Mouse (Mus musculus): ENCODE data around the gene Zfp36l1. TPM values are rescaled to one million over a fixed set of nuclear protein-coding genes. Genes with fewer than 3 reads are reported as not detected.

The Zfp36l1 gene
- polyA plus RNA-seq, 1 experiment from 2014 or later = 149 TPM

DNA sequence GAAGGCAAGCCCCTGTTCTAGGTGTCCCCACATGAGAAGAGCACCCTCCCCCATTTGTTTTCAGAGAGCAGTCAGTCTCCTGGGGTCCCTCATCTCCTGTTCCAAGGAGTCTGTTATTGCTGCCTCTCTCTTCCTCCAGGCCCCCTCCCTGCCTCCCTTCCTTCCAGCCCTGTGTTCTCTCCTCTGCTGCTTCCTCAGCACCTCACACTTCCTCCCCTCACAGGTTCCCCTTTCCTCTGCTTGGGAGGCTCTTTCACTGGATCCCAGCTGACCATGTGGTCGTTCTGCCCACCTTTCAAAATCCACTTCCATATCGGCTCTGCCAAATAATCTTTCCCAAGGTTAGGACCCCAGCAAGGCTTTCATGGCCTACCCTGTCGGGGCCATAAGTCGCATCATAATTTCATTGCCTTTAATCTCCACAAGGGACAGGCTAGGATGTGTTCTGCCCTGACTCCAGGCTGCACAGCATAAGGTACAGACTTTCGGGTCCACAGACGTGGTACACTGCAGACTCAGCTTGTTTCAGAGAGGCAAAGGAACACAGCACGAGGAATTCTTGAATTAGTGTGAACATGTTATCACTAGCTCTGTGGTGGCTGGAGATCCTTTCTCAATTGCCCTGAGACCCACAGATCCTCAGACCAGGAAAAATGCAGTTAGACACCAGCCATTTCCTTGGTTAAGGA, 29.5 kb downstream of the Zfp36l1 start:
- peak overlapping the region; percentile 49; the same call in 1 of the 2 replicates for H3K27ac ChIP-seq
- no peak overlapping the region for H3K4me2 ChIP-seq
- H3K9me3 ChIP-seq = no peaks in the 10 kb centered on the region
- H3K4me1 ChIP-seq = peaks cover 41% of the 10 kb centered on the region
- no peak for ATAC-seq (ENCODE audit: insufficient number of reproducible peaks, insufficient read depth, low FRiP score, low TSS enrichment, low read depth)
- 63% methylated on average over 7 of the region's 7 CpGs for WGBS
- no peaks in the 10 kb centered on the region for H3K36me3 ChIP-seq
- H3K4me3 ChIP-seq = no peak overlapping the region
- no peak overlapping the region for H3K9ac ChIP-seq
- no peaks in the 10 kb centered on the region for H3K27me3 ChIP-seq

DNA sequence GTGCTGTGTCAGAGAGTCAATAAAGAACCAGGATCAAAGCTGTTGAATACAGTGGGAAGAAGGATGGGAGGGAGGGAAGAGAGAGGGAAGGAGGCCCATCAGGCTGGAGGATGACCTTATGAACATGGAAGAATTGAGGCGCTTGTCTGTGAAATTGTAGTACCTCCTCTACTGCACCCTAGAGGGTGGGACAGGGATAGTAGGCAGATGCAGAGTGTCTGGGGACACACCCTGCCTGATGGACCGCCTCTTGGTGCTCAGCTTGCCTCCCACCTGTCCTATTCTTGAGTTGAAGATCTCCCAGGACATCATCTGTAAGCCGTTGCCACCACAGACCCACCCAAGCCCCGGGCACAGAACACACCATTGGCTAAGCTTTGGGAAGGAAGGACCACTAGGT, 30.1 kb downstream of the Zfp36l1 start:
- ATAC-seq (ENCODE audit: insufficient number of reproducible peaks, insufficient read depth, low FRiP score, low TSS enrichment, low read depth) = no peak
- no peaks in the 10 kb centered on the region for H3K36me3 ChIP-seq
- no peak overlapping the region for H3K4me2 ChIP-seq
- H3K27me3 ChIP-seq = no peaks in the 10 kb centered on the region
- peaks cover 41% of the 10 kb centered on the region for H3K4me1 ChIP-seq
- no peak overlapping the region for H3K4me3 ChIP-seq
- H3K27ac ChIP-seq = no peak overlapping the region
- no peak overlapping the region for H3K9ac ChIP-seq
- WGBS = 89% methylated on average over 4 of the region's 4 CpGs
- H3K9me3 ChIP-seq = no peaks in the 10 kb centered on the region

DNA sequence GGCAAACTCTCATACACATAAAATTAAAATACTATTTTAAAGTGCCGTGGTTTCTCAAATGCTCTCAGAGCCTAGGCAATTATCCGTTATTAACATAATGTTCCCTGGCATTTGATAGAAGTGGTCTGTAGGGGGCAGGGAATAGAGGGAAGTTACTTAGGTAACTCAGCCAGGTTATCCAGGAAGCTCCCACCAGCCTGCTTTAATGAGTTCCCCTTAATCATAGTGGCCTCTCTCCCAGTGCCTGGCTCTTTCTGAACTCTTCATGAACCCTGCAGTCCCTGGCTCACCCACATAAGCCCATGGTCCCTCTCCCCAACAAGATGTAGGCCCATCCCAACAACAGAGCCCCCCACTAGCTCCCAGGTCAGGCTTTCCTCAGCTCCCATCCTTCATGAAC, 31.4 kb downstream of the Zfp36l1 start:
- no peak overlapping the region for H3K9ac ChIP-seq
- peaks cover 41% of the 10 kb centered on the region for H3K4me1 ChIP-seq
- no peaks in the 10 kb centered on the region for H3K9me3 ChIP-seq
- H3K4me3 ChIP-seq = no peak overlapping the region
- ATAC-seq (ENCODE audit: insufficient number of reproducible peaks, insufficient read depth, low FRiP score, low TSS enrichment, low read depth) = no peak
- no peaks in the 10 kb centered on the region for H3K27me3 ChIP-seq
- H3K4me2 ChIP-seq = no peak overlapping the region
- no peak overlapping the region for H3K27ac ChIP-seq
- WGBS = 55% methylated on average over 2 of the region's 2 CpGs
- H3K36me3 ChIP-seq = no peaks in the 10 kb centered on the region

DNA sequence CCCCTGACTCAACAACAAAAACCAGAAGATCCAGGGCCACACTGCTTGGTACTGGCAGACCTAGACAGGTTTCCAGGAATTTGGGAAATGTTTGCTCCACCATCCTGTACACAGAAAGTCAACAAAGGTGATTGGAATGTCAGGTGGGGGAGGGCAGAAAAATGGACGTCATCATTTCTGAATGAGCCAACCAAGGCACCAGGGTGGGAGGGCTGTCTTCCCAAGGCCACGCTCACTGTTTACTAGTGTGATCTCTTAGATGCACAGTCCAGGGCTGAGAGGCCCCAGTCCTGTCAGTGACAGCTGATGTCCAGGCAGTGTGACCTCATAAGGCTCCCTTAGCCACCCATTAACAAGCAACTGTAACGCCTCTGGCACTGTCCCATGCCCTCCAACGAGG, 32.9 kb downstream of the Zfp36l1 start:
- ATAC-seq (ENCODE audit: insufficient number of reproducible peaks, insufficient read depth, low FRiP score, low TSS enrichment, low read depth) = no peak
- WGBS = 83% methylated on average over 4 of the region's 4 CpGs
- Histone ChIP-seq H3K9ac (no peak overlapping the region), H3K36me3 (no peaks in the 10 kb centered on the region), H3K27ac (no peak overlapping the region), H3K9me3 (no peaks in the 10 kb centered on the region), H3K27me3 (no peaks in the 10 kb centered on the region), H3K4me3 (no peak overlapping the region), H3K4me1 (peaks cover 35% of the 10 kb centered on the region), H3K4me2 (no peak overlapping the region)

DNA sequence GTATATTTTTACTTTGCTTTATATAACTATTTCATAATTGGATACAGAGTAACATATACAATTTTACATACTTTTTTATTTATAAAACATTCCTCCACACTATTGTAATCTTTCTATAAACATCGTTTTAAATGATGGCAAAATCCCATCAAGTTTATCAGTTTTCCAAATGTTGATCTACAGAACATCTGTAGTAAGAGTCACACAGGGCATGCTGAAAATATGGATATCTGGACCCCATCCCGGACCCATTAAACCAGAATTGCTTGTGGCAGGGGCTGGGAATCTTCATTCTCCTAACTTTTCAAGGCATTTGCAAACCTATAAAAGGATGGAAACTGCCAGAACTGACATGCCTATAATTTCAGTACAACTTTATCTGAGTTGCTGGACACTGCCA, 38.5 kb downstream of the Zfp36l1 start:
- Histone ChIP-seq H3K4me1 (peaks cover 4% of the 10 kb centered on the region; the same call in 1 of the 2 replicates), H3K27me3 (no peaks in the 10 kb centered on the region), H3K27ac (no peak overlapping the region), H3K4me2 (no peak overlapping the region), H3K9ac (no peak overlapping the region), H3K9me3 (no peaks in the 10 kb centered on the region), H3K36me3 (no peaks in the 10 kb centered on the region), H3K4me3 (no peak overlapping the region)
- 59% methylated on average over 2 of the region's 2 CpGs for WGBS
- no peak for ATAC-seq (ENCODE audit: insufficient number of reproducible peaks, insufficient read depth, low FRiP score, low TSS enrichment, low read depth)

DNA sequence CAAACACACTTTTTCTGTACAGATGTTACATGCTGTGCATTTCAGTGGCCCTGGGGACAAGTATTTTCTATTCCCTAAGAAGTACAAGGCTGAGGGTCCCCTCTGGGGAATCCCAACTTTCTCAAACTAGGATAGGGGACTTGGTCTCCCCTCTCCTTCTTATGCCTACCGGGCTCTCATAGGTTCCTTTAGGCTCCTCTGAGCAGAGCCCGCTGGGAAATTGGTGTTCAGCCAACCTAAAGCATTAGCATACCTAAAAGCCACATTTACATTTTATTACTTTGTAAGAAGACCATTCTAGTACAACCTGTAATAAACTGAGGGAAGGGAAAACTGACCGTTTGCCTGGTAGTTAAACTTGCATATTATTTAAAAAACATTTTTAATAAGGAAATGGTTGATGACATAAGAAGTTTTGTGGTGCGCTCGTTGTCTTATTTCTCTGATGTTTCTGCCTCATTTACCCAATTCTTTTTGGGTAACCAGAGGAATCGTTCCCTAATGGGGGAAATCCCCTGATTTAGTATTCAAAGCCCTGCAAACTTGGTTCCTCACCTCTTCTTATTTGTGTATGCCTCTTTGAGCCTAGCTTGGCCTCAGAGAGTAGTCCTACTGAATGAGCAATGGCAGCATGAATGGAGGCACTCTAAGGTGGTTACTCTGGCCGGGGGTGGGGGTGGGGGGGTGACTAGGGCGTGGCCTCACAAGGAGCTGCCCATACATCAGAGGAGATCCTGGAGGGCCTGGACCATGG, 42.1 kb downstream of the Zfp36l1 start:
- Histone ChIP-seq H3K4me2 (no peak overlapping the region), H3K9me3 (no peaks in the 10 kb centered on the region), H3K27me3 (no peaks in the 10 kb centered on the region), H3K9ac (no peak overlapping the region), H3K36me3 (no peaks in the 10 kb centered on the region), H3K27ac (no peak overlapping the region), H3K4me3 (no peak overlapping the region), H3K4me1 (peaks cover 4% of the 10 kb centered on the region; the same call in 1 of the 2 replicates)
- WGBS = 57% methylated on average over 8 of the region's 8 CpGs
- ATAC-seq (ENCODE audit: insufficient number of reproducible peaks, insufficient read depth, low FRiP score, low TSS enrichment, low read depth) = no peak

DNA sequence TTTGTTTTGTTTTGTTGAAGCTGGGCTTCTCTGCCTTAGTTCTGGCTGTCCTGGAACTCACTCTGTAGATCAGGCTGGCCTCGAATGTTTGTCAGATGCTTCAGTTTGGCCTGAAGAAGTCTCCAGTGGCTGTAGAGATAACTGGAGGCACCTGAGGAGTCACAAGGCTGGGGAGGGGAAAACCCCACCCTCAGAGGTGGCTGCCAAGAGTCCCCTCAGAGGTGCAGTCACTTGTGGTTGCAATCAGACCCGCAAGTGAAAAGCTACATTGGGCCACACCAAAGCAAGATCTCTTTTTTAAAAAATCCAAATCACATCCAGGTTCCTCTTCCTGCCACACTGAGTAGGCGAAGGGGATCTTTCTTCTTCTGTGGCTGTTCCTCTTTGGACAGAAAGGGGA, 43.8 kb downstream of the Zfp36l1 start:
- no peaks in the 10 kb centered on the region for H3K27me3 ChIP-seq
- 71% methylated on average over 3 of the region's 3 CpGs for WGBS
- no peak overlapping the region for H3K27ac ChIP-seq
- H3K9ac ChIP-seq = no peak overlapping the region
- H3K36me3 ChIP-seq = no peaks in the 10 kb centered on the region
- ATAC-seq (ENCODE audit: insufficient number of reproducible peaks, insufficient read depth, low FRiP score, low TSS enrichment, low read depth) = no peak
- no peaks in the 10 kb centered on the region for H3K9me3 ChIP-seq
- H3K4me1 ChIP-seq = peaks cover 9% of the 10 kb centered on the region
- H3K4me2 ChIP-seq = no peak overlapping the region
- no peak overlapping the region for H3K4me3 ChIP-seq

DNA sequence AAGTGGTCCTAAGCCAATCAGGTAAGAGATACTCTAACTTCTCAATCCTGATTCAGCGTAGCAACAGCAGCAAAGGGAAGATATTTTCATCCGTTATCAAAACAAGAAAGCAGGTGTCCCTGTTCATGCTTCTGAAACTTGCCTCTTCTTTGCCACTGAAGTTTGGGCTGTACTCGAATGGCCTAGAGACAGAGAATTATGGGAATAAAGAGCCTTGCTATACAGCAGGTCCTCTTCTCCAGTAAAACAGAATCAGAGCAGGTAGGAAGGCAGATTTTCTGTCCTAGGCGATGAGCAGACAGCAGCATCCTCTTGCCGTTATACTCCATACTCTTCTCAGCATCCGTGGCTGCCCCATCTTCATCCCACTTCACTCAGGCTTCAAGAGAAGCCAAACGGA, 44.8 kb downstream of the Zfp36l1 start:
- Histone ChIP-seq H3K4me1 (peaks cover 19% of the 10 kb centered on the region), H3K27ac (no peak overlapping the region)
- WGBS = 76% methylated on average over 7 of the region's 7 CpGs

DNA sequence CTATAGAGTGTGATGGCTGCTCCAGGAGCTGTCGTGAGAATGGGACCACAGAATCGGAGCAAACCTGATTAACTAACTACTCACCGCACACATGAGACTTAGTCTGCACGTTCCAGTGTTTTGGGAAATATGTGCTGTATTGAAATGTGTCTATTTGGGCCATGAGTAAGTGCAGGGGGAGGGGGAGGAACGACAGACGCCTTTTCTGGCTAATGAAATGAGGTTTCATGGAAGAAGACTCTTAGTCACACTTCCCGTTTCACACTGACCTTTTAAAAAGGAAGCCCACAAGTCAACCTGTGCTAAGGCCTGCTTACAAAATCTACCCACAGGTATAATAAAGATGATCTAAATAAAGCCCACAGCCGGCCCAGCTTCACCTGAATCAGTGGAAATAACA, 47.8 kb downstream of the Zfp36l1 start:
- no peak overlapping the region for H3K4me3 ChIP-seq
- ATAC-seq (ENCODE audit: insufficient number of reproducible peaks, insufficient read depth, low FRiP score, low TSS enrichment, low read depth) = no peak
- 84% methylated on average over 8 of the region's 8 CpGs for WGBS
- H3K4me2 ChIP-seq = no peak overlapping the region
- H3K9ac ChIP-seq = no peak overlapping the region
- H3K36me3 ChIP-seq = no peaks in the 10 kb centered on the region
- H3K4me1 ChIP-seq = peaks cover 47% of the 10 kb centered on the region
- no peaks in the 10 kb centered on the region for H3K27me3 ChIP-seq
- no peak overlapping the region for H3K27ac ChIP-seq
- H3K9me3 ChIP-seq = no peaks in the 10 kb centered on the region

More for the DNA sequence above, 44.8 kb downstream of the Zfp36l1 start:
- no peak for ATAC-seq (ENCODE audit: insufficient number of reproducible peaks, insufficient read depth, low FRiP score, low TSS enrichment, low read depth)
- Histone ChIP-seq H3K9me3 (no peaks in the 10 kb centered on the region), H3K4me3 (no peak overlapping the region), H3K4me2 (no peak overlapping the region), H3K36me3 (no peaks in the 10 kb centered on the region), H3K27me3 (no peaks in the 10 kb centered on the region), H3K9ac (no peak overlapping the region)

DNA sequence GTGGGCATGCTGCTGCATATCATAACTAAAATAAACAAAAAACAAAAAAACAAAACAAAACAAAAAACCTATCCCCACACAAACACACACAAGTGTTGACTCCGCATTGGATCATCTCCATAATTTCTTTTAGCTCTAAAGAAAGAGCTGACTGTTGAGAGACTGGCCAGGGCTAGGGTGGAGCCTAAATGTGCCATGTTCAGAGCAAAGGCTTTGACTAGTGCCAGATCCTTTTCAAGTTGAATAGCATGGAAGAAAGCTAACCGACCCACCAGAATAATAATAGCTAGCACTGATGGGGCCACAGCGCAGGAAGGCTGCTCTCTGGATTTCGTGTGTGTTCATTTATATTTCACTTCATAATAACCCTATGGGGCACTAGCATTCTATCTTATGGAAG, 48.5 kb downstream of the Zfp36l1 start:
- no peaks in the 10 kb centered on the region for H3K9me3 ChIP-seq
- no peak overlapping the region for H3K27ac ChIP-seq

DNA sequence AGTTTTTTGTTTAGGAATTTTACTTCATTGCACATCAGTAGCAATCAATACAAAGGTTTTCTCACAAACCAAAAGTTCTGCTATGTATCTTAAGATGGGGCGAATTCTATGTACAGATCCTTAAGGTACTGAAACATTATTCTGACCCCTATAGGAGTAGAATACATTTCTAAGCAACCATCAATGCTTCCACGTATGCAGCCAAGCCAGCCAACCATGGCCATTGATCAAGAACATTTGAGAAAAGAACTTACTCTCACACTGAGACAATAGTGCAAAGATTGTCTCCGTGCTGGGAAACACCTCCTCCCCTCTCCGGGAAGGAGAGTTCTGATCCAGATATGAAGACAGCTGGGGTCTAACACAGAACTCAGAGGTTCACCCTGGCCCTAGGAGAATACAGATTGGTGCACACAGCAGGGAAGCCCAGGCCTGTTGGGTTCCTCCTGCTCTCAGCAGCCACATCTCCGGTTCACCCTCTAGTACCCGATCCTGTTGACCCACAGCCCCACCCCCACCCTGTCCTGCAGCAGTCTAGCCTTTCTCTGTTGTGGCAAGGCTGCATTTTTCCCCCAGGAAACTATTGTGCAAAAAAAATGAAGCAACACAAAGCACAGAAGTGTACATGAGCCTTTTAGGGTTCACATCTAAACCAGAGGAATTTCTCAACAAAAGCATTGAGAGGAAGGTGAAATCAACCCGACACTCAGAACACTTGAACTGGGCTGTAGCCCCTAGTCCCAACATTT, 49.2 kb downstream of the Zfp36l1 start:
- H3K27me3 ChIP-seq = no peaks in the 10 kb centered on the region
- no peak overlapping the region for H3K4me3 ChIP-seq
- H3K36me3 ChIP-seq = no peaks in the 10 kb centered on the region
- no peak overlapping the region for H3K9ac ChIP-seq
- ATAC-seq (ENCODE audit: insufficient number of reproducible peaks, insufficient read depth, low FRiP score, low TSS enrichment, low read depth) = no peak
- 40% methylated on average over 7 of the region's 7 CpGs for WGBS
- H3K4me1 ChIP-seq = peaks cover 51% of the 10 kb centered on the region
- no peak overlapping the region for H3K4me2 ChIP-seq
- peak overlapping the region; percentile 93 for H3K27ac ChIP-seq
- H3K9me3 ChIP-seq = no peaks in the 10 kb centered on the region

More for the DNA sequence above, 48.5 kb downstream of the Zfp36l1 start:
- no peaks in the 10 kb centered on the region for H3K36me3 ChIP-seq
- H3K27me3 ChIP-seq = no peaks in the 10 kb centered on the region
- H3K4me1 ChIP-seq = peaks cover 51% of the 10 kb centered on the region
- no peak for ATAC-seq (ENCODE audit: insufficient number of reproducible peaks, insufficient read depth, low FRiP score, low TSS enrichment, low read depth)
- H3K4me3 ChIP-seq = no peak overlapping the region
- WGBS = 70% methylated on average over 4 of the region's 4 CpGs
- H3K9ac ChIP-seq = no peak overlapping the region
- no peak overlapping the region for H3K4me2 ChIP-seq
